Mouse (Mus musculus) midbrain, postnatal 0 days (tissue): ENCODE measurements around the gene Epha7. TPM values are rescaled to one million over a fixed set of nuclear protein-coding genes. Genes with fewer than 3 reads are reported as not detected.

Experiments used
- ATAC-seq: fragments of 200-750 bp; cut with Nextera tagmentation; 2 replicates; pipeline ENCODE4 v1.8.0; 2017; ENCODE audit warnings: moderate number of reproducible peaks, mild to moderate bottlenecking, moderate TSS enrichment, moderate library complexity; ENCODE audit not compliant: low FRiP score
- DNase-seq: peaks from one replicate; pipeline ENCODE4 v3.0.0-alpha.2; 2015; ENCODE audit warnings: low spot score
- H3K27ac ChIP-seq: fragments of 300-500 bp; sonication (generic); 2 replicates; pipeline ENCODE4 v1.5.1; 2014; ENCODE audit warnings: low read depth, mild to moderate bottlenecking, low read length, mixed read lengths
- H3K27me3 ChIP-seq: fragments of 300-500 bp; sonication (generic); 2 replicates; pipeline ENCODE4 v1.6.1; 2014; ENCODE audit warnings: low read length, control low read depth, mixed read lengths; ENCODE audit not compliant: insufficient read depth
- H3K36me3 ChIP-seq: fragments of 300-500 bp; sonication (generic); 2 replicates; pipeline ENCODE4 v1.6.1; 2014; ENCODE audit warnings: low read length, control low read depth, mixed read lengths; ENCODE audit not compliant: insufficient read depth
- H3K4me1 ChIP-seq: fragments of 300-500 bp; sonication (generic); 2 replicates; pipeline ENCODE4 v1.6.1; 2014; ENCODE audit warnings: mild to moderate bottlenecking, control low read depth, antibody characterized with exemption, low read length, mixed read lengths; ENCODE audit not compliant: insufficient read depth
- H3K4me2 ChIP-seq: fragments of 300-500 bp; sonication (generic); 2 replicates; pipeline ENCODE4 v1.6.1; 2014; ENCODE audit warnings: low read depth, mild to moderate bottlenecking, low read length, mixed read lengths; ENCODE audit not compliant: poor library complexity, severe bottlenecking
- H3K4me3 ChIP-seq: fragments of 300-500 bp; sonication (generic); 2 replicates; pipeline ENCODE4 v1.5.1; 2014; ENCODE audit warnings: low read depth, mild to moderate bottlenecking, low read length, moderate library complexity
- H3K9ac ChIP-seq: fragments of 300-500 bp; sonication (generic); replicated peaks from 2 replicates; pipeline ENCODE4 v1.6.1; 2014; ENCODE audit warnings: mild to moderate bottlenecking, low read length, moderate library complexity, mixed read lengths; ENCODE audit not compliant: poor library complexity, severe bottlenecking
- H3K9me3 ChIP-seq: fragments of 300-500 bp; sonication (generic); 2 replicates; pipeline ENCODE4 v1.6.1; 2016; ENCODE audit warnings: low read length, control low read depth
- CTCF ChIP-seq: IDR thresholded peaks from 2 replicates; pipeline ENCODE4 v1.5.1; 2016; ENCODE audit warnings: antibody characterized with exemption, mild to moderate bottlenecking
- WGBS: fragments of 180-500 bp; shearing (Covaris S2); extraction: QIAGEN DNeasy Blood & Tissue Kit; methylation state at CpG from one replicate; pipeline ENCODE4 v1.1.7; 2014; 5-methylcytosine and 5-hydroxymethylcytosine counted together
- polyA plus RNA-seq: library from polyadenylated mRNA; unstranded; fragments of >200 nt; fragmentation: Nextera tagmentation; extraction: Ambion mirVana; gene quantifications from 2 replicates; pipeline ENCODE4 v1.2.1, GENCODE M21; 2015
- total RNA-seq: library from RNA; depleted of rRNA; stranded (reverse); fragments of >200 nt; gene quantifications from 2 replicates; pipeline ENCODE4 v1.2.3, GENCODE M21; 2014

The Epha7 gene
- total and polyA plus RNA-seq, 2 experiments from 2014 or later: 40.0 to 47.7 TPM

- Histone ChIP-seq H3K27me3 (no peaks in the 10 kb centered on the region), H3K27ac (no peak overlapping the region), H3K9me3 (no peaks in the 10 kb centered on the region), H3K4me3 (no peak overlapping the region), H3K36me3 (no peaks in the 10 kb centered on the region), H3K9ac (no peak overlapping the region), H3K4me1 (no peaks in the 10 kb centered on the region), H3K4me2 (no peak overlapping the region)
- no peak for TF ChIP-seq CTCF
- no peak for ATAC-seq
- no peak for DNase-seq
- WGBS: 56% methylated on average over 2 of the region's 2 CpGs
Measured at GRCm38 (mm10) chr4:28906985-28907384, 94.1 kb downstream of the Epha7 start.

DNA sequence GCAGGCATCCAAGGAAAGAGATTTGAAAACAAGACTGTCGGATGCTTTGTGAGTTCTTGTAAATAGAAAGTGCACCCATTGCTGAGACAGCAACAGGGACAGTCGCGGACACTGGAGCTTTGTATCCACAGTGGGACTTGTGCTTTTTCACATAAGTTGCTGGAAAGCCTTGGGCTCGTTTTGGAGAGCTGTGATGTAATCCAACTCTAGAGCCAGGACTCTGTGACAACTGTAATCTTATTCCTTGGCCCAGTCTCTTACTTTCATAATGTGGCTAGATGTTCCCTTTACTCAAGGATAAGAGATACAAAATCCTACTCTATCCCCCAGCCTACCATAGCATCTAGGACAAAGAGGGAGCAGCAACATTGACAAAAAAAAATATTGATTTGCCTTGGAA, 97.2 kb downstream of the Epha7 start:
- DNase-seq (no peak), ATAC-seq (no peak)
- no peak overlapping the region for H3K9ac ChIP-seq
- H3K4me3 ChIP-seq: no peak overlapping the region
- H3K9me3 ChIP-seq: no peaks in the 10 kb centered on the region
- H3K4me1 ChIP-seq: no peaks in the 10 kb centered on the region
- no peaks in the 10 kb centered on the region for H3K27me3 ChIP-seq
- WGBS: 68% methylated on average over 4 of the region's 4 CpGs
- no peak for TF ChIP-seq CTCF
- H3K4me2 ChIP-seq: no peak overlapping the region
- no peak overlapping the region for H3K27ac ChIP-seq
- no peaks in the 10 kb centered on the region for H3K36me3 ChIP-seq

DNA sequence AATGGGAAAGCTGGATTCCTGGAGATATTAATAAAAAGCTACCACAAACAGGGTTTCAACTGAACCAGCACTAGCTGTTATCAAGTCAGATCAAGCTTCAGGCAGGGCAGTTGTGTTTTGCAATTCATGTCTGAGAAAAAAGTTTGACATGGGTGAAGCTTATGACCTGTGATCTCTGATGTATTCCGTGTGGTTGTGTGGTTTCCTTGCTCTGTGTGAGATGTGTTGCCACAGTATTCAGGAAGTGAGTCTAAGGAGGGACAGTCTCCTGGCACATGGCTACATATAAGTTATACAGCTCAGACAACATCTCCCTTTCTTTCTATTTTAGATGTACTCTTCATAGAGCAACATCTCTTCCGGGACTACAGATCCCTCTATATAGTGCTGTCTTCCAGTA, 99.1 kb downstream of the Epha7 start:
- H3K4me3 ChIP-seq: no peak overlapping the region
- no peaks in the 10 kb centered on the region for H3K4me1 ChIP-seq
- H3K4me2 ChIP-seq: no peak overlapping the region
- TF ChIP-seq CTCF: no peak
- no peaks in the 10 kb centered on the region for H3K36me3 ChIP-seq
- H3K27me3 ChIP-seq: no peaks in the 10 kb centered on the region
- no peak overlapping the region for H3K9ac ChIP-seq
- WGBS: 87% methylated on average over 2 of the region's 2 CpGs
- H3K27ac ChIP-seq: no peak overlapping the region
- ATAC-seq (no peak), DNase-seq (no peak)
- H3K9me3 ChIP-seq: no peaks in the 10 kb centered on the region

DNA sequence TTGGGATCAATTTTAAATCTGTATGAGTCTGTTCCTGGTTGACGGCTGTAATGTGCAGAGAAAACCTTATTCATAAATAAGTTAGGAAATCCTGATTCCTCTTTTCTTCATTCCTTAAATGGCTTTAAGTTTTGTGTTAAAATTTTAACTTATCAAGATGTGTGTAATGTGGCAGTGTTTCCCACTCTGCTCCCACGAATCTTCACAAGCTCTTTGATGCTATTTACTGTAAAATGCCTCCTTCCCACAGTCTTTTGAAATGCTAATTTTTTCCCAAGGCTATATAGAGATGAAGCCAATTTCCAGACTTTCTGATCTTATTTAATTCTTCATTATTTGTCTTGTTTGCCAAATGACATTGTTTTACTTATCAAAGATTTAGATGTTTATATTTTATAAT, 100.7 kb downstream of the Epha7 start:
- Histone ChIP-seq H3K4me3 (no peak overlapping the region), H3K36me3 (no peaks in the 10 kb centered on the region), H3K4me2 (no peak overlapping the region), H3K27ac (no peak overlapping the region), H3K4me1 (no peaks in the 10 kb centered on the region), H3K9me3 (no peaks in the 10 kb centered on the region), H3K27me3 (no peaks in the 10 kb centered on the region), H3K9ac (no peak overlapping the region)
- no peak for TF ChIP-seq CTCF
- DNase-seq (no peak), ATAC-seq (no peak)
- 37% methylated on average over 2 of the region's 2 CpGs for WGBS

DNA sequence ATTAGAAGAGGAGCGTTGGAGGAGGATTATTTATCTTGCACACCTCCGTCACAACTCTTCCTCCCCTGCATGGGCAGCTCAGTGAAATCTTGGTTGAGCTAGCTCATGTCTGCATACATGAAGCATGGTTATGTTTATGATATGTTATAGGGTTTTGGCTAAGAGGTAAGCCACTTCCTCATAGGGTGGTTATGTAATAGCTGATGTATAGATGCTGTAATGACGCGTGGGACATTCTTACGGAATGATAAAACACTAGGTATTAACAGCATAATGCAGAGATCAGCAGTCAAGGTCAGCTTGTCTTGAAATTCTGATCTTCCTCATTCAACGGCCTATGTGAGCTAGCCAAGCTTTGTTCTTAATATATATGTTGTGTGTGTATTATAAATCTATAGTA, 107.7 kb downstream of the Epha7 start:
- Histone ChIP-seq H3K27ac (no peak overlapping the region), H3K36me3 (no peaks in the 10 kb centered on the region), H3K9ac (no peak overlapping the region), H3K4me1 (no peaks in the 10 kb centered on the region), H3K4me2 (no peak overlapping the region), H3K4me3 (no peak overlapping the region), H3K9me3 (no peaks in the 10 kb centered on the region), H3K27me3 (no peaks in the 10 kb centered on the region)
- 93% methylated on average over 6 of the region's 6 CpGs for whole genome bisulfite sequencing
- DNase-seq (no peak), ATAC-seq (no peak)
- no peak for TF ChIP-seq CTCF

DNA sequence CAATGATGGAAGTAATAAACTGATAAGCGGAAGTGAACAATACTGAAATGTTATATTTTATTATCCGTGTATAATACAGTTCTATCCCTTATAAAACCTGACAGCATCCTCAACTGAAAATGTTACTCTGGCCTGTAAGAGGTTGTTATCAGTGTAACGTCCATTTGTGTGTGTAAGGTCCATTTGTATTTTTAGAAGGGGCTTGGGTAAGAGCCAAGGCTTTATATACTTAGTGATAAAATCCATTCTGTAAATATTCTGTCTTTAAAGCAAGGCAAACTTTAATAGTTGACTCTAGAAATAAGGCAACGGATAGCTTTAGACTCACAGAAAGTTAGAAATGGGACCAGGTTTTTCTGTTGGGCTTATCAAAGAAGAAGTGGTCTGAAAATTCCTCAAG, 113.1 kb downstream of the Epha7 start:
- DNase-seq: no peak
- H3K36me3 ChIP-seq: no peaks in the 10 kb centered on the region
- H3K9me3 ChIP-seq: no peaks in the 10 kb centered on the region
- H3K27ac ChIP-seq: no peak overlapping the region
- no peaks in the 10 kb centered on the region for H3K27me3 ChIP-seq
- WGBS: 91% methylated on average over 4 of the region's 4 CpGs
- no peak overlapping the region for H3K4me3 ChIP-seq
- no peak for ATAC-seq
- no peaks in the 10 kb centered on the region for H3K4me1 ChIP-seq
- H3K4me2 ChIP-seq: no peak overlapping the region
- no peak for TF ChIP-seq CTCF
- no peak overlapping the region for H3K9ac ChIP-seq
